Mouse (Mus musculus) T-helper 2 cell (primary cell): ENCODE measurements around the gene Stt3b.
"Not testable (repeated sequence)": the region's sequence is repeated elsewhere in the genome, so short reads cannot be mapped to it uniquely, and the experiment has no call there.

ENCODE experiments used
- in situ Hi-C: fragments of 300-600 bp; cut with MboI, MseI; formaldehyde crosslinking; loops from one replicate; pipeline ENCODE4 v1.15.1; 2025; ENCODE audit warnings: high pct_unique_total_duplicates

Stt3b gene

GRCm38 (mm10) chr9:115272451-115272850, 37.8 kb downstream of the Stt3b start:
- in situ Hi-C loops = not testable (repeated sequence)

DNA sequence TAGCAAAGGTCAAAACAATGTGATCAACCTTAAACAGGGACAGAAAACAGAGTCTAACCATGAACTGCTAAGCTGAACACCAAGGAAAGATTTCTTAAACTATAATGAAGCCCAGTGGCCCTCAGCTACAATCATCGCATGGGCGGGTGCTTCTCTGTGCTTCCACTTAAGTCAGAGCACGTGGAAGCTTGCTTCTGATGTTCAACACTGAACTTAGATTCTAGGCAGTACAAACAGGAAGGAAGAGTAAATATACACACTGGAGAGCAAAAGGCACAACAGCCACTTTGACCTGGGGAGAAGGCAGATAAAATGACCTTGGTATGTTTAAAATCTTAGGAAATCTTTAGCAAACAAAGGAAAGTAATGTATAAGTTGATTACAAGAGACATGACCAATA, 38.7 kb downstream of the Stt3b start:
- in situ Hi-C loops = no loop called here

DNA sequence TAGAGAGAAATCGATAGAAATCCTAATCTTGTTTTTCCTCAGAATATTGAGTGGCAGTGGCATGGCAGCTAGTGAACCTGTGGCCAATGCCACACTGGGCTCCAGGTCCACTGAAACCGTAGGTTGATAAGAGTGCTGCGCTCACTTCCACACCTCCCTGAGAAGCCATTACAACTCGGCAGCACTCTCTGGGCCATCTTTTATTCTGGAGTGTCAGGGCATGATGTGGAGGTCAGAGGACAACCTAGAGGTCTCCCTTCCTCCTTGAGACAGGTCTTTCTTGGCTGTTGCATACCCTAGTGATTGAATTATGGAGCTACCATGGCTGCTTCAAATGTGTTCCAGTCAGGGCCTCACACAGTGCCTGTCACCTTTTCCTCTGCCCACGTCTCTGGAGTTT, 48.3 kb downstream of the Stt3b start:
- in situ Hi-C loops = no loop called here

DNA sequence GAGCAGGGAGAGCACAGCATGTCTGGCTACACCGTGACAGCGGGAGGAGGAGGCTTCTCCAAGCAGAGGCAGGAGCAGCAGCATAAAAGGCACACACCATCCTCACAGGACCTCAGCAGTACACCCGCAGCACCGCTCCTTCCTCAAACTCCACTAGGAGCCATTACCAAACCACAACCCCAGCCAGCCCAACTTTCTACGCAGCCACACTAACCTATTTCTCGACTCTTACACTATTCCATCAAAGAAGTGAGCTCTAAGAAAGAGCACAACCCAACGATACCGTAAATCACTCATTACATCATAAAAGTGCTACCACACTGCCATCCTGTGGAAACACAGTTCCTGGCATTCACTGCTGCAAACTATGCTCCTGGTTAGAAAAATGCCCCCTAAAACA, 48.8 kb downstream of the Stt3b start:
- in situ Hi-C loops = no loop called here

GRCm38 (mm10) chr9:115260464-115260863, 49.8 kb downstream of the Stt3b start:
- in situ Hi-C loops = no loop called here

DNA sequence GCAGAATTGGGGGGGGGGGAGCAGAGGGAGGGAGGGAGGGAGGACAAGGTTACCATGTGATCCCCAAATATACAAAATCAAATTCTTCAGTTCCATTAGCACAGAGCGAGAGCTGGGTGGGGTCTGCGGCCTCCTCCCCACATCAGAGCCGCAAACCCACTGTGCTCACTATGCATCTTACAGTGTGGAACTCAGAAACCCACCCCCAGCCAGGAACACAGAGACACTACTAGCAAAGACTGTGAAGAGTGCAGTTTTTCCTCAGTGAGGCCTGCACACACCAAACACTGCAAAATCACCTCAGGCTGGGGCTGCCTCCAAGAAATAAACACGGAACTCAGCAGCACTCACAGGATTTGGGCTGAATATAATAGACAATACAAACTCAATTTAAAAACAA, 50.4 kb downstream of the Stt3b start:
- in situ Hi-C loops = no loop called here

GRCm38 (mm10) chr9:115257733-115258286, 52.4 kb downstream of the Stt3b start:
- in situ Hi-C loops = no loop called here

DNA sequence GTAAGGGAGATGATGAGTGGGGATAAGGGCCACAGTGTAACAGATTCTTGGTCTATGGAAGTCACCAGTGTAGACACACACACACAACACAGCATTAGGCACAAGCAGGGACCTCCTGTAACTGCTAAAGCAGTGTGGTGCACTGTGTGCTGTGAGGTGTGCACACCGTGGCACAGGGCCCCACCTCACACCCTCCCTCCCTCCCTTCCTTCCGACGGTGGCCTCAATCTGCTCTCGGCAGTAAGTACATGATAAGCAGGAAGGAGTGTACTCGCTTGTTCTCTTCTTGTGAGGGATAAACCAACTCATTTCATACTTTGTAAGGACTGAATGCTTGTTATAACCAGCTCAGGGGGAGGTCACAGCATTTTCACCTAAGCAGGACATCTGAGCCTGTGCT, 61.1 kb downstream of the Stt3b start:
- in situ Hi-C loops = no loop called here

GRCm38 (mm10) chr9:115245092-115245491, 65.1 kb downstream of the Stt3b start:
- in situ Hi-C loops = no loop called here

DNA sequence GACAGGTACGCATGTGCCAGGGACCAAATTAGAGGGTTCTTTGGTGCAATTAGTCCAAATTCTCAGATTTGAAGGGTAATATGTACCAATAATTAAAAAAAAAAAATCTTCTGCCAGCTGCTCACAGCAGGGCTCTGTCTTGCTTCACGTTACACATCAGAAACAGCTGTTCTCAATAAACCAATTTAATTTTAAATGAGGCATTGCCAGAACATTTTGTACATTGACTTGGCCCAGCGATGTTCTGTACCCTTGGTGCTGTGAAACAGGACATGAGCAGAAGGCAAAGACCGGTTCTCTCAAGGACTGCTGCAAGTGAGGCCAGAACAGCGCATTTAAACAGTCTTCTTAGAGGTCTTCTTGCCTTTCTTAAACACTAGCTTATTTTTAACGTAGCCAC, 66.6 kb downstream of the Stt3b start:
- in situ Hi-C loops = no loop called here

DNA sequence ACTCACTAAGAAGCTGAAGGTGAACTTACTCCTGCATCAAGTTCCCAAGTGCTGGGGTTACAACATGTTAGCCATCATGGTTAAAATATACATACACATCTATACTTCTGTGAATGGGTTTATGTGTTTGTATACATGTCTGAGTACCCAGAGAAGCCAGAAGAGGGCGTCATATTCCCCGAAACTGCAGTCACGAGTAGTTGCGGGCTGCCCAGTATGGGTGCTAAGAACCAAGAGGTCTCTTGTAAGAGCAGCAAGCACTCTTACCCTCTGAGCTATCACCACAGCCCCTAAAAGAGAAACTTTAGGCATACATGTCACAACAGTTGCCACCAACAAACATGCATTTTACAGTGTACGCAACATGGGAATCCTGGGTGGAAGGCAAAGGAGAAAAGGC, 70.4 kb downstream of the Stt3b start:
- in situ Hi-C loops = no loop called here

- in situ Hi-C loops = no loop called here
These were observed 72.3 kb downstream of the Stt3b start for GRCm38 (mm10) chr9:115237943-115238342.

DNA sequence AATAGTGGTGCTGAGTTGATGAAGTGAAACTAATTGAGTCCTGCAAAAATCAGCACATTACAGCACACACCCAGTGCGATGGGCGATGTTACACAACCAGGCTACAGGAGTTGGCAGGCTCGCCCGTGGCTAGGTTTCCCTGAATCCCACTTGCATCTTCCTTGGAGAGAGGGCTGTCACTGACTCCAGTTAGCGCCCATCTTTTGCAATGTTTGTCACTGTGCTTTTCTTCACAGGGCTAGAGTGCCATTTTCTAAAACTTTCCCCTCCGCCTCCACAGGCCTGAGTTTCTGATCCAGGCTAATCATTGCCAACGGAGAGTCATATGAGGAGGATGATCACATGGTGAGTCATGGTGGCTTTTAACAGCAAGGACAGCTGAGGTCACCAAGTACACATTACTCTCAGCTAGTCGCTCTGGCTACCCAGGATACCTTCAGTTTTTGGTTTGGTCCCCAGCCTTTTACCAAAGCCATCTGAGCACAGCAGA, 73.8 kb downstream of the Stt3b start:
- in situ Hi-C loops = no loop called here

DNA sequence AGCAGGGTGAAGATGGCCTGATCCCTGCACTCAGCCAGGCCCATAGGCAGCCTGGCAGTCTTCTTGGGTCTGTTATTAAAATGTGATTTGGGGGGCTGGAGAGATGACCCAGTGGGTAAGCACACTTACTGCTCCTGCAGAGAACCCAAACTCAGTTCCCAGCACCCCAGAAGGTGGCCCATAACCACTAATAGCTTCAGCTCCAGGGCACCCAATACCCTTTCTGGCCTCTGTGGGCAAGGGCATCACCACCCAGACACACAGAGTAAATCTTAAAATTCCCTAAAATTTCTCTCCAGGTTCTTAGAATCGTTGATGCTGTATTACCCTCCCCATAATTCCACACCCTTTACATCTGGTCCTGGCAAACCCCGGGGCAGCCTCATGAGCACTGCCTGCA, 75.7 kb downstream of the Stt3b start:
- in situ Hi-C loops = no loop called here

GRCm38 (mm10) chr9:115233721-115234120, 76.5 kb downstream of the Stt3b start:
- in situ Hi-C loops = no loop called here

DNA sequence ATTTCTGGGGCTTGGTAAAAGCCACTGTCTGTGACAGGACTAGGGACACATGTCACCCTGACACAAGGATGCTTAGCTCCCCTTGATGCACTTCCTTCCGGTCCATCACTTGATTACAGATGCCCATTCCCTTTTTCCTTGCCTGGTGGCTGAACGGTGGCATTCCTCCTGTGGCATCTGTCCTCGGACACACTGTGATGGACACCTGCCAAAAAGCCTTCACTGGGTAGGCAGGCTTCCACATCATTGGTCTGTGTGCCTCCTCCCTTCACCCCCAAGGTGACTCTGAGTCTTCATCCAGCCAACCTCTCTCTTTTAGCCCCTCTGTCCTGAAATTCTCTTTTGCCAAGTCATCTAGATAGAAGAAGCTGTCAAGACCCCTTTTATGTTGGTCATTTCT, 78.7 kb downstream of the Stt3b start:
- in situ Hi-C loops = no loop called here

DNA sequence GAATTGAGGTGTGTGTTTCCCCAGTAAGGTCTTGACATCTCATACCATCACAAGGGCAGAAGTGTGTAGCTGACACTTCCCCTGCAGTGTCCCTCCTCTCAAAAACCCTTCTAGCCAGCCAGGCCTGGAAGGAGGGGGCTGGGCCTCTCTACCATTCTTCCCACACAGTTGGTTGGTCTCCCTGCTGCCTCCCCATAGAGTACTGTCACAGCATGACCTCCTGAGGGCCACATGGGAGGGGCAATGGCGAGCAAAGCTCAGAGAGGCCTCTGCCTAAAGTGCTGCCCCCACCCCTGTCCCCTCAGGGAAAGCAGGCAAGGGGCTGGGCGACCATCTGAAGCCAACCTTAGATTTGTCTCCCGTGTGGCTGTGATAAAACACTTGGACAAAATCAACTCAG, 80.1 kb downstream of the Stt3b start:
- in situ Hi-C loops = no loop called here

GRCm38 (mm10) chr9:115229676-115230075, 80.5 kb downstream of the Stt3b start:
- in situ Hi-C loops = no loop called here

- in situ Hi-C loops = no loop called here
These were observed 81.1 kb downstream of the Stt3b start for GRCm38 (mm10) chr9:115229145-115229544.

DNA sequence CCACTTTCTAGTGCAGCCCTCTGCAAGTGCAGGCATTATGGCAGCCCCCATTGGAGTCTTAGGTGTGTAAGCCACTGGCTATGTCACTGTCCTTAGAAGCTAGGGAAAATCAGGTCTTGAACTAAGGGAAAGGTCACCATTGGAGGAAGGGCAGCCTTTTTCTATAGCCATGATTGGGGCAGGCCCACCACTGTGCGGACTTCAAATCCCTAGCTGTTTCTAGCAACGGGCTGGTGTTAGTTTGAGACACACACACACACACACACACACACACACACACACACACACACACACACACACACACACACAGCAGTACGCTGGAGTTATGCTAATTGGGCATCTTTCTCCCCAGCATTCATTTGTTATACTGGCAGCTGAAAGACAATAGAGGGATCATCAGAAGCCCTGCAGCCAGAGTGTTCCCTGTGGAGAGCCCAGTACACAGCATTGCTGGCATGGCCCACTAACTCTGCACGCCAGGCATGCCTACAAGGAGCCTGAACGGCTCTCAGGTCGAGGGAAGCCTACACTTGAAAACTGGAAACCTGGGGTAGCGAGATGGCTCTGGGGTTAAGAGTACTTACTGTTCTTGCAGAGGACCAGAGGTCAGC, 85.4 kb downstream of the Stt3b start:
- in situ Hi-C loops = no loop called here

DNA sequence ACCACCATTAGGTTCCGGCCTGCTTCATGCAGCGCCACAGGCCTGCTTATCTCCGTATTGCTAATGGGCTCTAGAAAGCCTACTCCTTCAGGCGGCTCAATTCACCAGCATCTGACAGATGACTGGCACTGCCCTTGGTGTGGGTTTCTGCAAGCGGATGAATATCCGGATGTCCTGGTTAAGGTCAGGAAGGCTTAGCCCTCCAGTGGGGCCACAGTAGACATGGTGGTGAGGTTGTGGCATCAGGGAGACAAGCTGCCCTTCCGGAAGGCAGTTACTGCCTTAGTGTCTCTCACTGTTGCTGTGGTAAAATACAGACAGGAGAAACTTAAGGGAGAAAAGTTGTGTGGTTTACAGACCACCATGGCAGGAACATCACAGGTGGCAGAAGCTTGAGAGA, 89.0 kb downstream of the Stt3b start:
- in situ Hi-C loops = no loop called here

DNA sequence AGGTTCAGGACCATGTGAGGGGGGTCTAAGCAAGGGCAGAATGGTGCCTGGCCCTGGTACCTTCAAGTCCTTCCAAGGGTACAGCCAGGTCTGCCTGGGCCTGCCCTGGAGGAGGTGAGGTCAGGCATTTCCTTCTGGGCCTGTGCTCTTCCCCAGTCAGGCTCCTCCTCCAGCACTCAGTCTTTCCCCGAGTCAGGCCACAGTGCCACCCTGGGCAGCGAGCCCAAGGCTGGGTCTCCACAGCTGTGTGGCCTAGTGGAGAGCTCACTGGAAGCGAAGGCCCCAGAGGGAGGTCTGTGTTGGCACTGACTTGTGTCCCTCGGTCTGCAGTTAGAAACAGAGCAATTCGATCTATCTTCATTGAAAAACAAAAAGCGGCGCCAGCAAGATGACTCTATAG, 89.8 kb downstream of the Stt3b start:
- in situ Hi-C loops = no loop called here

- in situ Hi-C loops = no loop called here
These were observed 92.2 kb downstream of the Stt3b start for GRCm38 (mm10) chr9:115217984-115218383.
